Mouse (Mus musculus) layer of hippocampus, postnatal 14 days (tissue): ENCODE results near the gene Krtap26-1. TPM values are rescaled to one million over a fixed set of nuclear protein-coding genes. Genes with fewer than 3 reads are reported as not detected.

Experiments
- DNase-seq, 2 experiments: peaks; one replicate each; pipeline ENCODE4 v3.0.0; 2021 to 2022; ENCODE audit warnings: low spot score in 2 of 2, mixed read lengths in 1 of 2
- long read RNA-seq, 2 experiments: library from polyadenylated mRNA; stranded (forward); transcript quantifications; one replicate each; pipeline ENCODE4 v2.0.0; 2021
- total RNA-seq, 2 experiments: library from RNA; stranded (reverse); gene quantifications; 2 replicates each; pipeline ENCODE4 v1.2.3; 2021

Gene Krtap26-1
- not detected for total RNA-seq
- long read RNA-seq, experiment 1: 0 reads
- long read RNA-seq, experiment 2: 0 reads

DNA sequence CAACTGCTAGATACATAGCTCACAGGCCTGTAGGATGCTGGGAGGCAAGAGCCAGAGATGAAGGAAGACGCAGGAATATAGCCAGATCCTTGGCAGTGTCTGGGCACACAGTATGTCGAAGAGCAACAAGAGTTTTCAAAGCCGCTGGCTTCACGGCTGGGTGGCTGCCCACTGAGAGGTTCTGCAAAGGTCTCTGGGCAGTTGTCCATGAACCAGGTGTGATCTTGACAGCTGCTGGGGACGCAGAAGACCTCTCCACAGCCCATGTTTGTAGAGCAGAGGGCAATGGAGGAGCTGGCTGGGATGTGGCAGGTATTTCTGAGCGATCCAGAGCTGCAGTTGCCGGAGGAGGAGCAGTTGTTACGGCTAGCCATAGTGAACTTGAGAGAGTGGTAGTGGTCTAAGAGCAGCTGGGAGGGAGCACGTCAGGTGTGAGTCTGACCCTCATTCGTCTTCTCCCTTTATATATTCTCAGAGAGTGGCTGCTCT lies at the start of gene Krtap26-1:
Gene Krtap26-1, minus strand, starts transcription at position 439 of the 489 bp plus-strand sequence.
- no peak for DNase-seq

DNA sequence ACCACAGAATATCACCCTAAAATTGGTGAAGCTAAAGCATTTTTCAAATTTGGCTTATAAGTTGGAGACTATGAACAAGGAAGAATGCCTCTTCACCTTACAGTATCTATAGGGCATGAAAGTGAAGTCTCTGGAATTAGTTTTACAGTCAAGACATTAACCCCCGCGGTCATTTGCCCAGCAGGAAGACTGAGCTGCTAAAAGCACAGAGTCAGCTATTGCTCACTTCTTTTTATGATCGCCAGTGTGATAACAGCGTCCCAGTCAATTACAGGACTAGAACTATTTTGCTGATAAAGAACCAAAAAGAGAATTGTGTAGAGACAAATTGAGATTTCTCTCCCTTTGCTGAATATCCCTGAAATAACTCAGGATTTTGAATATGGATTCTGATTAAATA lies 48.7 kb upstream of the Krtap26-1 start:
- no peak for DNase-seq

DNA sequence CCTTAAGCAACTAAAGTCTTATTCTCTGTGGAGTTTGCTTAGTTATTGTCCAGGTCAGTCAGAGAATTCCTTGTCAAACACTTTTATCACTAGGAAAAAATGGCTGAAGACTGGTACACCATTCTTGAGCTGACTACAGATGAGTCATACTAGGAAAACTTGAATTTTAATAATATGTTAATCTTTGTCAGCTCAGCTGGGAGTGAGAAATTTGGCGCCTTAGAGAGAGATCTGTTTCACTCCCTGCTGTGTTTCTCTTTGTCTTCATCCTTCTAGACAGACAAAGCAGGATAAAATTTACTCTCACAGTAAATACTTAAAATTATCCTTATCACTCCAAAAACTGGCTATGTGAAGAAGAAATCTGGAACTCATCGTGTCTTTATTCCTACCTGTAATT lies 33.7 kb upstream of the Krtap26-1 start:
- DNase-seq: peak in 1 of 2 experiments; percentile 4

DNA sequence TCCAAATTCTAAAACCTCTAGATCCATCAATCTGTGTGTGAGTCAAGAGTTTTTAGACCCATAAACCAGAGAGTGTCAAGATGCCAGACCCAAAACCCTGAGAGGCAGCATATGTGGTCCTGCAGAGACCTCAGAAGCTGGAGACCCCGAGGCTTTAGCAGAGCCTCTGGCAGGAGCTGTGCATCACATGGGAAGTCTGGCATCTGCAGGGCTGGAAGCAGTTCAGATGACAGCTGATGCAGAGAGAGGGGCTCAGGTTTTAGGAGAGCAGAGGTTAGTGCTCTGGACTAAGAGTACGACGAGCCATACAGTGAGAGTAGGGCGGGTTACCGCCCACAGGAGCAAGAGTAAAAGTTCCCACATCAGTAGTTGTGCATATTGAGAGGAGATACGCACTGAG lies 31.5 kb upstream of the Krtap26-1 start:
- DNase-seq: no peak

DNA sequence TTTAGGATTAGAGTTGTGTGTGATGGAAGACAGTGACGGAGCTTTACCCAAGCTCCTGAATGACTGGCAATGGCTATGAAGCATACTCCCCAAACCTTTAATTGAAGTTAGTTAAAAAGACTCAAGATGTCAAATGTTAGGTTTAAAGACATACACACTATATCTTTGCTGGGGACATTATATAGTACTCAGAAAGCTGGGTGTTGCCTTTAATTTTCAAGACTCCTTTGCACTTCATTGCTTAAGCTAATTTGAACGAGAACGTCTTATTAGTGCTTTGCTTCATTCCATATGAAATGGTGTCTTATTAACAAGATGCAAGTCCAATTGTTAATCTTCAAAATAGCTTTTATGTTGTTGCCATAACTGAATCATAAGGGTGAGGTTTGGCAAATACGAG lies 24.0 kb upstream of the Krtap26-1 start, which contains the start of gene Krtap27-1:
Gene Krtap27-1, minus strand, starts transcription at position 101 of the 400 bp plus-strand sequence.
- no peak for DNase-seq

DNA sequence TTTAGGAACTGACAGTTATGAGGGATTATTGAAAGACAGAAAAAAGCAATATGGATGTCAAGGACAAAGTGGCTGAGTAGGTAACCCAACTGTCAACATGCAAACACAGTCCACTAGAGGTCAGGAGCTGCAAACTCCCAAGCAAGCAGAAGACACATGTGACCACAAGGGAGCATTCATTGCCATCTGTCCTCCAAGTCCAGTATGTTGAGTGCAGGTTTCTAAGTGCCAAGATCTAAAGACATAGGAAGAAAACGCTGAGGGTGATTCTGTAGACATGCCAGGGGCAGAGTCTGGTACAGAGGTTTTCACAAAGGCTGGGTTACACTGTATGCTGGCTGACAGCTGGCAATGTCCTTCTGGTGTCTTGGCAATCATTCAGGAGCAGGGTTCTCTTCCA lies 9.8 kb upstream of the Krtap26-1 start:
- no peak for DNase-seq

DNA sequence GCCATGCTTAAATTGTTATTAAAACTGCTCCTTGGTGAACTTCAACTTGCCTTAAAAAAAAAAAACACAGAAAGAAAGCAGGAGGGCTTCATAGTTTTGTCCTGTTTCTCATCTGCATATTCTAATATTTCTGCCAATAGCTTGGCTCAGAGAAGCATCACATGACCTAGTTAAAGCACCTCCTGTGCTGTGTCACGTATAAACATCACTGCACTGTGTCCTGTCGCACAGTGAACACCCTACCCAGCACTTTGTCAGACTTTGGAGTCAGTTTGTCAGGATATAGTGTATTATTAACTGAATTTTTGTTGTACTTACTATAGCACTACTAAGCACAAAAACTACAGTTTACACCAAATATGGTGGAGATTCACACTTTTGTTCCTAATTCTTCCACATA lies 4.4 kb upstream of the Krtap26-1 start:
- DNase-seq: no peak

DNA sequence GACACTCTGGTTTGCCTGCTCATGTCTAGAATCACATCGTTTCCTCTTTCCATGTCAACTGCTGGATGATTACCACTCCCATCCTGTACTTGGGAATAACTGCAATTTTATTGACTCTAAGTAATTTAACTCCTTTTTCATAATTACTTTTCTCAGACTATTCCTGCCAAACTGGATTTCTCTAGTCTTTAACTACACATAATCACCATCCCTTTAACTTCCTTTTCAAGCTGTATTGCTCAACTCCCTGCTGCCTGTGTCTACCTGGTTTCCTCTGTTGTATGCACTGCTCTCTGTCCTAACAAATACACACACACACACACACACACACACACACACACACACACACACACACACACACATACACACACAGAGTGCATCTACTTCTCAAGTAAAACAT lies 3.5 kb upstream of the Krtap26-1 start:
- no peak for DNase-seq

DNA sequence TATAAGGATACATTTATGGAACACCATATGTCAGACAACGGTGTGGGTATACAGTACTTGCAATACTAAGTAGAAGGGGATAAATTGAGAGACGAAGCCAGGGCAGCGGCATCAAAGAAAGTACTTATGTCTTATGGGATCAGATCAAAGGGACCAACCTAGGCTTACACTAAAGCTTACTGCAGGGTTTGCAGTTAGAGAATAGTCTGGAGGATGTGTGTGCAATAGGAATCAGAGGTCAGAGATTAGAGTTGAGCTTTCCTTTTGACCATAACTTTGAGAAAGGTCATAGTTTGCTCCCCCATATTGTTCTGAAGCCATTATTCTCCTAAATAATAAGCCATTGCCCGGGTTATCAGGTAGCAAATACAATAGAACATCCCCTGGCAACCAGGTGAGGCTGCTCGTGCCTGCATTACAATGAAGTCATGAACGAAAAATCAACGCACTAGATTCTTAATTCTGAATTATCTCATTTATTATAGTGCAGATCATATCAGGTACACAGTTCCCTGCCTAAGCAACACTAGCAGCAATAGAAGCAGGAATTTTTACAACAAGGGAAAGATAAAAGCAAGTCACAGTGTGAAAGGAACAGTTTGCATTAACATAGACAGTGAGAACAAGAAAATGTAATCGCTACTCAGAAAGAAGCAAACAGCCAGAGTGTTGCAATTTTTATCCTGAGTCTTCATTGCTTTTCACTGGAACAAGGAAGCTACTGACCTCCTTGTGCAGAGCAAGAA lies 1.1 kb downstream of the Krtap26-1 start:
- DNase-seq: no peak

DNA sequence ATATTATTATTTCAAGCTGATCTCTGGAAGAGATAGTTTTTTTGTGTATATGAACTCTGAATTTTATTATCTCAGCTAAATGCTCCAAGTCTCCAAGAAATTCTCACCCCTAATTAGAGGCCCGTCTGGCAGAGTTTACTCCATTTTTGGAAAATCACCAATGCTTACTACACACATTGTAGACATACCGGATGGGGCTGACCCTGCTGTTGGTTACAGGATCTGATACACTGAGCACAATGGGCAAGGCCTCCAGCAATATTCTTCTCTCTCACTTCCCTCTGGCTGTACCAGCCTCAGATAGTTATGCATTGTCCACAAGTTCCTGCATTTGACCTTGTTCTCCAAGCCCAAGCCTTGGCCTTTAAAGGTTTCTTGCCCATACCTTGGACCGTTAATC lies 7.5 kb downstream of the Krtap26-1 start:
- DNase-seq: no peak

DNA sequence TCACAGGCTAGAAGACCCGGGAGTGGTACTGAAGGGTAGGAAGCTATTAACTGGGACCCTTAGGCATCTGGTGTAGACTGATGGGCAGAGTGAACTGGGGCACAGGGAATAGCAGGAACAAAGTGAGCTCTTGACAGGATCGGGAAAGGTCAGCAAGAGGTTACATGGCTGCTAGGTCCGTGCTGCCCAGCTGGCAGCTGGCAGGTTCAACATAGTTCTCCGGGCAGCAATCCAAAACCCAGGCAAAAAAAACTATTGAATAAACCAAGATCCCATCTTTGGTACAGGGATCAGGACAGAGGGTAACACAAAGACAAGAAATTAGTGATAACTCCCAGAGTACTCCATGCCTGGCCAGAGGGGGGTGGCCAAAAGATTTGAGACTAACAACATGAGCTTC lies 12.5 kb downstream of the Krtap26-1 start:
- DNase-seq: no peak

DNA sequence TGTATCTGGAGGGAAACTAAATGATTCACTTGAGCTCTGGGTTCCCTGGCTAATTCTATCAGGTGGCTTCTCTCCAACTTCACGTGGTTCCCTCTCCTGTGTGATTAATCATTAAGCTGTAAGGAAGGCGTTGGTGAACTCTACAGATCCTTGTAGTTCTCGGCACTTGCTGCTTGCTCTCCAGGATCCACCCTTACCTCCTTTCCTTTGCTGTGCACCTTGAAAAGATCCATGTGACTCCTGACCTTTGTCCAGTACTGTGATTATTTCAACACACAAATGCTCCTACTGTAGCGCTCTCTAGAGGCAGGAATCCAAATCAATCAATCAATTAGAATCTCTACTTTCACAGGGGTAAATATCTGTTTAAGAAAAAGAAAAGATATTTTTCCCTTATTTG lies 16.1 kb downstream of the Krtap26-1 start:
- no peak for DNase-seq

DNA sequence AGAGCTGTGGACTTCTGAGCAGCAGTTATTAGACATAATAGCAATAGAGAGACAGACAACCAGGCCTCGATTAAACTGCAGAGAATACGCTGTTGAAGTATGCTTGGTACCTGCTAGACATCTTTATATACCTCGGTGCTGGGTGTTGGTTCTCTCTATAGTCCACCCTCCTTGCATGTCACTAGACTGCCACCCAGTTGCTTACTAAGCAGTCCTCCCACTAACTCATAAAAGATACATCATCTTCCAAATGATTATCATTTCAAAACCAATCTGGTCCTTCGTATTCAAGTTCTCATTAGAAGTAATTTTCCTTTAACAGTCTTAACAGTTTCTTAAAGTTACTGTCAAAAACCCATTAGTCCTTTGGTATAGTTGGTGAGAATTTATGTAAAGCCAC lies 20.0 kb downstream of the Krtap26-1 start, which contains the start of gene 2310079G19Rik:
Gene 2310079G19Rik, minus strand, starts transcription at position 101 of the 400 bp plus-strand sequence.
- no peak for DNase-seq

DNA sequence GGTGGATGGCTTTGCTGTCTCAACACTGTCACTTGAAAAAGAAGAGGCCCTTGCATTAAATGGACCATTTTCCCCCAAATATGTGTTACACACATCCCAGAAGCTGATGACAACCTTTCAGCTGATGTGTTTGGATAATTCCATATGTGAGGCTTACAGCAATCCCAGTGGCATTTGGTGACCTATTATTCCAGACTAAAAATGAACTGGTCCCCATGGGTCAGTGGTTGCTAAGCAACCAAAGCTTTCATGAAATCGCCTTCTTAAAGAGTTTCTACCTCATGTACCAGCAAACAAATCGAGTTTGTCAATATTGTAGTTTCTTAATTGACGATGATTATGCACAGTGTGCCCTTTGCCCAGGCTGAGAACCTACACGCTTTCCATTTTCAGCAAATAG lies 34.9 kb downstream of the Krtap26-1 start:
- no peak for DNase-seq

DNA sequence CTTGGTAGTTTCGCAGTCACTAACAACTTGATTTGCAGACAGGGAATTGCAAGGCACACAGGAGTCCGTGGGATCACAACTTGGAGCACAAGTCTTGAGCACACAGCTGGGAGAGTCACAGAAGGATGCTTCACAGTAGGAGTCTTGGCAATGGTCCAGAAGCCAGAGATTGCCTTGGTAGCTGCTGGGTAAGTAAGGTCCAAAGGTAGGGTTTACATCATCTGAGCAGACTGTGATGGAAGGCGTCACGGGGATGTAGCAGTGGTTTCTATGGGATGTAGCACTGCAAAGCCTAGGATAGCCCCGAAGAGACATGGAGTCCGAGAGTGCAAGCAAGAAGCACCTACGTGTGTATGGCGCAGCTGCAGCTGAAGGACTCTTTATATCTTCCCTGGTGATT lies 35.7 kb downstream of the Krtap26-1 start, which contains the start of gene Krtap24-1:
Gene Krtap24-1, minus strand, starts transcription at position 358 of the 400 bp plus-strand sequence.
- no peak for DNase-seq

DNA sequence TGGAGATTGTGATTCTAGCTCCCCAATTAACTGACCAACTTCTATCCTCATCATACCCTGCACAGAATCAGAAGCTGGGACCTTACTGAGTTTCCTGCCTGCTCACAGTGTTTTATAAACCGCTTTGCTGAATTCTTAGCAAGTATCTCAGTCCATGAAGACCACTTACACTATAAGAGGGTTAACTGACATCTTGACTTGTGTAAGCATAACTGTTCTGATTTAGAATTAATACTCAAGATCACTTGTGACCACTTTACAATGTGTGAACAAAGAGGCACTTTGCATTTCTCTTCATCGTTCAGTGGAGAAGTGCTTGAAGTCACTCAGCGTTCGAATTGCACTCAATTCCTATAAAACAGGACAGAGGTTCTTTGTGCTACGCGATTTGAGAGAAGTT lies 43.0 kb downstream of the Krtap26-1 start:
- DNase-seq: no peak

DNA sequence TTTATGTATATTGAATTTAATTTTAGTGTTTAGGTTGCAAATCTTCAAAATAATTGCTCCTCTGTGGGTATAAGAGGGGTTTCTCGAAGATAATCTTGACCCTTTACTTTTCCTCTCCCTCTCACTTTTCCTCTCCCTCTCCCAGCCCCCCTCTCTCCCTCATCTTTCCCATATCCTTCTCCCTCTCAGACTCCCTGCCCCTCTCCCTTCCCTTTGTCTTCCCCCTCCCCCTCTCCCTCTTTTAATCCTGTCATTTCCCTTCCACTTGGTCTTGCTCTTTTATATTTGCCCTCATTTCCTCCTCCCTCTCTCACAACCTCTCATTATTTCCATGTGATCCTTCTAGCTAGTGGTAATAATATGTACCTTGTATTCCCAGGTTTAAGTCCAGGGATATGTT lies 45.1 kb downstream of the Krtap26-1 start:
- no peak for DNase-seq

DNA sequence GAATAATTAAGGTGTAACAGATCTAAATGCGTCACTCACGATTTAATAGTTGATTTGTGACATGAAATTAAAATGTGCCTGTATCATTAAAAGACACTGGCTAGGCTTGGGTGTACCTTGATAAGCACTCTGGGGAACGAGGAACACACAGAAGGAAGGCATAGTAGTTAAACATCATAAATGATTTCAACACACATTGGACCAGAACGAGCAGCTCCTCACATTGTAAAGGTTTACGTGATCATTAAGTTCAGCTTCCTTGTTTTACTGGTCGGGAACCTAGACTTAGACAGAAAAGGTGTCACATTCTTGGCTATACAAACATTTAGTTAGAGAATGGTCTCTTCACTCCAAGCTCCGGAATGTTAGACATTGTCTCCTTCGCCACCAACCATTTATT lies 47.3 kb downstream of the Krtap26-1 start:
- no peak for DNase-seq

DNA sequence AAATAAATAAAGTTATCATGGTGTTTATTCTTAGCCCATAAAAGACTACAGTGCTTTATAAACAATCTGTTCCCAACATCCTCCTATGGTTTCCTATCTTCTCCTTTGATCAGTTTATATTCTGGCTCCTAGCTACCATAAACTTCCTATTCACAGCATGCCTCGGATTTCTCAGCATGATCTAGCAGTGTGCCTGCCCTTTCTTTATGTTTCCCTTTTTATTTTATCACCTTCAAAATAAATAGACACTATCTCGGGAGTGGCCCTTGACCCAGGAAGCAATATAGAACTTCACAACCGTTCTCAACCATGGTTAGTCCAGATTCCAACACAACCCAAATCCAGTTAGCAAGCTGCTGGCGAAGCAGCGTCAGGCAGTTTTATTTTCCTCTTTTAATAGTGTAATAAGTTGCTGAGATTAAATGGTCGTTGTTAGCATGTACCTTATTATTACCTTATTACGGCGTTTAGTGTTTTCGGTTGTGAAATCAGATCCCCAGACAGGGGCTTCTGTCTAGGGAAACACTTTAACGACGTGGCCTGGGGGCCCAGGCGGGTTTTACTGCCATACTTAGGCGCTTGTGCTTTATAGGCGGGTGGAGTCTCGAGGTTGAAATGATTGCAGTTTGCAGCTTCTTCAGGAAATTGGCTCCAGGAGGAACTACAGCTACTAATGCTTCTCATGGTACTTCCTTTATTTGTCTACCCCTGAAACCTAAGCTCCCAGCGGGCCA lies 47.9 kb downstream of the Krtap26-1 start:
- DNase-seq: no peak
